Mouse (Mus musculus) cerebellum, adult 2 months (tissue): ENCODE results near the gene Htt.

Source experiments
- CTCF ChIP-seq: fragments of 200-500 bp; IDR thresholded peaks from 2 replicates; pipeline ENCODE4 v1.5.1; 2011; ENCODE audit warnings: low read depth, mild to moderate bottlenecking, control low read depth, low read length, moderate library complexity, borderline replicate concordance; ENCODE audit not compliant: insufficient read depth
- POLR2A ChIP-seq: fragments of 200-500 bp; IDR thresholded peaks from 2 replicates; pipeline ENCODE4 v1.6.1; 2011; ENCODE audit warnings: low read length, control low read depth, borderline replicate concordance; ENCODE audit not compliant: insufficient read depth

DNA sequence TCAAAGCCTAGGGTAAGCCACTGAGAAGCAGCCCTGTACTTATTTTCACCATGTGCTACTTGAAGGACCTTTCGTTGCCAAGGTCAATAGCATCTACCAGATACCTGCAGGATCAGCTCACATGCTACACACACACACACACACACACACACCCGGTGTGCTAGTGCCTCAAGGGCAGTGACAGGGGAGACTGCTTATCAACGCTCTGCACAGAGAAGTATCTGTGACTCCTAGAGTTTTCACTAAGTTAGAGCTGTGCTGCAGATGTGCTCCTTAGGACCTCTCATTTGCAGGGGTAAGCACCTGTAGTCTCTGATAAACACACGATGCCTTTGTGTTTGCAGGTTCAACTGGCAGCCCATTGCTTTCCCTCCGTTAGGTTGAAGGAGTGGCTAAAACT is 103.8 kb downstream of the Htt start:
- TF ChIP-seq CTCF = no peak
- no peak for TF ChIP-seq POLR2A
